Comparison of ENCODE assay signal across 8 mouse cellular contexts in the genomic region with DNA sequence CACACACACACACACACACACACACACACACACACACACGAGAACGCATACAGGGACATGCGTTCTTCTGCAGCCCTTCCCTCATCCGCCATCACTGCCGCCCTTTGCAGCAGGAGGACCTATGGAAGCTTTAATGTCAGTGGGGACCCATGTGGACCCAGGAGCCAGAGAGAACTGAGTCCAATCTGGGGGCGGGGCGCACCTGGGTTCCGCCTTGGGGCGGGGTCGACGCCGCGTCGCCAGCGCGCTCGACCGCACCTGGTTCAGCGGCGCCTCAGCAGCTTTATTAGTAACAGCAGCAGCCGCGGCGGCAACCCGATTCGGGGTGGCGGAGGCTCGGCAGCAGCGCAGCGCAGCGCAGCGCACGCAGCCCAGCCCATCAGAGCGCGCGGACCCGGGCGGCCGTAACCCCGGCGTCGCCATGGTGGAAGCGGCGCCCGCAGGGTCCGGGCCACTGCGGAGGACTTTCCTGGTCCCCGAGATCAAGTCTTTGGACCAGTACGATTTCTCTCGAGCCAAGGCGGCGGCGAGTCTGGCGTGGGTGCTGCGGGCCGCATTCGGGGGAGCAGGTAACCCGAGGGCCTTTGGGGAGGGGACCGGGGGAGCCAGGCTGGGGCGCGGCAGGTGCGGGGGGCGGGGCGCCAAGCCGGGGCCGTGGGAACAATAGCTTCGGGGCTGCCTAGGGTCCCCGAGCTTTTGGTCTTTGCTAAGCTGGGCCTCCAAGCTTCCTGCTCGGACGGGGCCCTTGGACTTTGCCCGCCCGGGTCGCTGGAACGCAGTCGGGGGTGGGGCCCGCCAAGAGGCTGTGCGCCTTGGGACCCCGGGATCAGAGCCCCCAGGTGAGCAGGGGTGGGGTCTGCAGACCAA. TPM values are rescaled to one million over a fixed set of nuclear protein-coding genes. Genes with fewer than 3 reads are reported as not detected.
DNase-seq lines count a peak whose midpoint lies in the region; ATAC-seq and TF ChIP-seq lines count a peak whose summit lies in the region.

No protein-coding gene starts in this region.

- H3K4me2 ChIP-seq in kidney, embryonic 14.5 days (replicated peaks; ENCODE audit: low read depth, low read length): peak overlapping the region; percentile 83
- H3K4me2 ChIP-seq in midbrain, postnatal 0 days (ENCODE audit: low read depth, low read length, poor library complexity, severe bottlenecking): peak overlapping the region; percentile 70

- peaks cover 3% of the 10 kb centered on the region; the same call in 1 of the 2 replicates for H3K27me3 ChIP-seq in kidney, embryonic 14.5 days (ENCODE audit: control insufficient read depth, insufficient read depth, low read length)
- no peaks in the 10 kb centered on the region for H3K27me3 ChIP-seq in liver, adult 2 months (ENCODE audit: control insufficient read depth, insufficient read depth, low read length)
- no peaks in the 10 kb centered on the region for H3K27me3 ChIP-seq in midbrain, postnatal 0 days (ENCODE audit: insufficient read depth, low read length)

- H3K79me2 ChIP-seq in liver, adult 2 months (ENCODE audit: control insufficient read depth, insufficient read depth, low read length): peaks cover 16% of the 10 kb centered on the region

- no peaks in the 10 kb centered on the region for H3K4me1 ChIP-seq in kidney, embryonic 14.5 days (ENCODE audit: control insufficient read depth, insufficient read depth, low read length)
- peaks cover 5% of the 10 kb centered on the region; the same call in 1 of the 2 replicates for H3K4me1 ChIP-seq in liver, adult 2 months (ENCODE audit: control insufficient read depth, insufficient read depth, low read length)
- no peaks in the 10 kb centered on the region for H3K4me1 ChIP-seq in midbrain, postnatal 0 days (ENCODE audit: insufficient read depth, low read length)

- H3K9me3 ChIP-seq in kidney, embryonic 14.5 days (ENCODE audit: control insufficient read depth, low read length): no peaks in the 10 kb centered on the region
- no peaks in the 10 kb centered on the region for H3K9me3 ChIP-seq in midbrain, postnatal 0 days (ENCODE audit: low read length)

- WGBS in kidney, embryonic 14.5 days: under 1% methylated on average over 65 of the region's 77 CpGs
- WGBS in liver, adult 2 months: 1% methylated on average over 73 of the region's 77 CpGs
- under 1% methylated on average over 65 of the region's 77 CpGs for WGBS in midbrain, postnatal 0 days

- H3K9ac ChIP-seq in kidney, embryonic 14.5 days (ENCODE audit: low read depth, low read length): peak overlapping the region; percentile 72
- H3K9ac ChIP-seq in liver, adult 2 months (ENCODE audit: low read depth, low read length): peak overlapping the region; percentile 91
- H3K9ac ChIP-seq in midbrain, postnatal 0 days (replicated peaks; ENCODE audit: low read length, poor library complexity, severe bottlenecking): peak overlapping the region; percentile 90

- ATAC-seq in kidney, embryonic 14.5 days (ENCODE audit: low FRiP score, low TSS enrichment): peak; percentile 83
- peak; percentile 84 for ATAC-seq in midbrain, postnatal 0 days (ENCODE audit: low FRiP score)

- H3K4me3 ChIP-seq in kidney, embryonic 14.5 days (ENCODE audit: low read length): peak overlapping the region; percentile 79
- H3K4me3 ChIP-seq in liver, adult 2 months (ENCODE audit: insufficient read depth, low read depth, low read length): peak overlapping the region; percentile 91
- peak overlapping the region; percentile 94 for H3K4me3 ChIP-seq in midbrain, postnatal 0 days (ENCODE audit: low read depth, low read length)

- peak overlapping the region; percentile 76 for H3K27ac ChIP-seq in kidney, embryonic 14.5 days (ENCODE audit: low read depth, low read length)
- H3K27ac ChIP-seq in liver, adult 2 months (replicated peaks; ENCODE audit: insufficient read depth, low read depth, low read length): peak overlapping the region; percentile 71
- peak overlapping the region; percentile 83 for H3K27ac ChIP-seq in midbrain, postnatal 0 days (ENCODE audit: low read depth, low read length)

- DNase-seq in layer of hippocampus, adult 11-12 months (ENCODE audit: low spot score): peak; percentile 56
- no peak for DNase-seq in layer of hippocampus, adult 9-10 months (ENCODE audit: low spot score)
- peak; percentile 80 for DNase-seq in cerebellum, adult 9-11 months
- DNase-seq in frontal cortex, postnatal 25 days (ENCODE audit: low spot score in 2 of 2): peak; percentile 42 to 54
- peak; percentile 48 for DNase-seq in liver, adult 2 months (ENCODE audit: extremely low read depth, low read depth, low spot score)
- peak; percentile 79 for DNase-seq in midbrain, postnatal 0 days (ENCODE audit: low spot score)
- peak; percentile 45 for DNase-seq in thymus, postnatal 14 days

- TF ChIP-seq CTCF in liver, adult 2 months (IDR thresholded peaks at IDR 0.05; ENCODE audit: low read depth, low read length): no peak
- TF ChIP-seq CTCF in midbrain, postnatal 0 days (IDR thresholded peaks at IDR 0.05): 0 out of 2 replicates have a peak, but pooled peaks have one; percentile 1

- peak; percentile 88; the same call in 1 of the 2 replicates for TF ChIP-seq POLR2A in liver, adult 2 months (IDR thresholded peaks at IDR 0.05; ENCODE audit: extremely low read depth, insufficient read depth, low read length)

- no peaks in the 10 kb centered on the region for H3K36me3 ChIP-seq in kidney, embryonic 14.5 days (ENCODE audit: control insufficient read depth, insufficient read depth, low read length)
- H3K36me3 ChIP-seq in liver, adult 2 months (ENCODE audit: control insufficient read depth, insufficient read depth, low read length): no peaks in the 10 kb centered on the region
- H3K36me3 ChIP-seq in midbrain, postnatal 0 days (ENCODE audit: insufficient read depth, low read length): no peaks in the 10 kb centered on the region

RNA-seq across cellular contexts. Expression of gene Camsap3, which starts 0.5 kb away (rescaled TPM):
- 14.1 and 18.1 TPM in 2 replicates for polyA plus RNA-seq in kidney, embryonic 14.5 days (2014; fragmentation: Nextera tagmentation; extraction: Ambion mirVana)
- 4.1 and 6.5 TPM in 2 replicates for total RNA-seq in liver, adult 2 months (2014; rRNA removed)
- polyA plus RNA-seq in liver, adult 2 months (2012; rRNA removed): 12.8 and 19.6 TPM in 2 replicates
- 115 and 149 TPM in 2 replicates for total RNA-seq in midbrain, postnatal 0 days (2014; rRNA removed)
- polyA plus RNA-seq in midbrain, postnatal 0 days (2015; fragmentation: Nextera tagmentation; extraction: Ambion mirVana): 44.9 and 46.2 TPM in 2 replicates

RNA-seq across cellular contexts. Expression of gene C330021F23Rik, which starts 19.8 kb away (rescaled TPM):
- 6.9 and 11.2 TPM in 2 replicates for polyA plus RNA-seq in kidney, embryonic 14.5 days (2014; fragmentation: Nextera tagmentation; extraction: Ambion mirVana)
- total RNA-seq in liver, adult 2 months (2014; rRNA removed): 5.9 and 7.4 TPM in 2 replicates
- polyA plus RNA-seq in liver, adult 2 months (2012; rRNA removed): 9.0 and 10.0 TPM in 2 replicates
- total RNA-seq in midbrain, postnatal 0 days (2014; rRNA removed): not detected in 2 replicates
- 0.17 TPM in 1 of 2 replicates, not detected in the other for polyA plus RNA-seq in midbrain, postnatal 0 days (2015; fragmentation: Nextera tagmentation; extraction: Ambion mirVana)

RNA-seq across cellular contexts. Expression of gene Xab2, which starts 33.5 kb away (rescaled TPM):
- polyA plus RNA-seq in kidney, embryonic 14.5 days (2014; fragmentation: Nextera tagmentation; extraction: Ambion mirVana): 42.2 and 67.7 TPM in 2 replicates
- total RNA-seq in liver, adult 2 months (2014; rRNA removed): 14.9 and 15.2 TPM in 2 replicates
- 21.1 and 26.8 TPM in 2 replicates for polyA plus RNA-seq in liver, adult 2 months (2012; rRNA removed)
- 41.9 and 43.0 TPM in 2 replicates for total RNA-seq in midbrain, postnatal 0 days (2014; rRNA removed)
- polyA plus RNA-seq in midbrain, postnatal 0 days (2015; fragmentation: Nextera tagmentation; extraction: Ambion mirVana): 31.7 and 35.9 TPM in 2 replicates

RNA-seq across cellular contexts. Expression of gene Pet100, which starts 33.7 kb away (rescaled TPM):
- 84.5 and 132 TPM in 2 replicates for polyA plus RNA-seq in kidney, embryonic 14.5 days (2014; fragmentation: Nextera tagmentation; extraction: Ambion mirVana)
- 26.1 and 28.1 TPM in 2 replicates for total RNA-seq in liver, adult 2 months (2014; rRNA removed)
- polyA plus RNA-seq in liver, adult 2 months (2012; rRNA removed): 12.2 and 12.8 TPM in 2 replicates
- total RNA-seq in midbrain, postnatal 0 days (2014; rRNA removed): 5.7 and 7.7 TPM in 2 replicates
- 70.9 and 71.3 TPM in 2 replicates for polyA plus RNA-seq in midbrain, postnatal 0 days (2015; fragmentation: Nextera tagmentation; extraction: Ambion mirVana)

RNA-seq across cellular contexts. Expression of gene Pcp2, which starts 37.7 kb away (rescaled TPM):
- polyA plus RNA-seq in kidney, embryonic 14.5 days (2014; fragmentation: Nextera tagmentation; extraction: Ambion mirVana): 0.96 and 1.0 TPM in 2 replicates
- not detected in 2 replicates for total RNA-seq in liver, adult 2 months (2014; rRNA removed)
- polyA plus RNA-seq in liver, adult 2 months (2012; rRNA removed): not detected in 2 replicates
- total RNA-seq in midbrain, postnatal 0 days (2014; rRNA removed): 10.4 and 33.2 TPM in 2 replicates
- polyA plus RNA-seq in midbrain, postnatal 0 days (2015; fragmentation: Nextera tagmentation; extraction: Ambion mirVana): 0.83 and 1.1 TPM in 2 replicates
